Mouse (Mus musculus) v-Abl transformed pro-B cells (cell line): ENCODE data around the gene Gm29106.
"Not testable (repeated sequence)": the region's sequence is repeated elsewhere in the genome, so short reads cannot be mapped to it uniquely, and the experiment has no call there.

ENCODE experiments used
- in situ Hi-C, 2 experiments: fragments of 400-800 bp; cut with MboI; formaldehyde crosslinking; loops; one replicate each; pipeline ENCODE4 v1.15.1; 2025; ENCODE audit not compliant: unreplicated experiment in 2 of 2

The Gm29106 gene

DNA sequence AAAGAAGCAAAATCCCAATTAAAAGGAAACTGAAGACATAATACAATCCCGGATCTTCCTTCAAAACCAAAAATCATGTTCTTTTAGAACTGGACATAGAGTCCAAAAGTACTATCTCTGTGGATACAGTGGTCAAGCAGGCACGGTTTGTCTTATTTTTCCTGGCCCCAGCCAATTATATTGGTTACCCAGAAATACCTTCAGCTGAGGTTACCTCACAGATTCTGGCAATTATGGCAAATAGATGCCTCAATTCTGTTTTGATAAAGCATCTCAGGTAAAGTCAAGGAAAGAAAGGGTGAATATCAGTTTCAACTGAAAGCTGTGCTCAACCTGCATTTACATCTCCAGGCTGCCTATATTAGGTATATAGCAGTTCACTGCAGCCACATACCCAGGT, at the start of gene Gm29106:
Gm29106 (plus strand) TSS at position 301 of the 400 bp plus-strand sequence.
- in situ Hi-C loops, result not testable (repeated sequence)

DNA sequence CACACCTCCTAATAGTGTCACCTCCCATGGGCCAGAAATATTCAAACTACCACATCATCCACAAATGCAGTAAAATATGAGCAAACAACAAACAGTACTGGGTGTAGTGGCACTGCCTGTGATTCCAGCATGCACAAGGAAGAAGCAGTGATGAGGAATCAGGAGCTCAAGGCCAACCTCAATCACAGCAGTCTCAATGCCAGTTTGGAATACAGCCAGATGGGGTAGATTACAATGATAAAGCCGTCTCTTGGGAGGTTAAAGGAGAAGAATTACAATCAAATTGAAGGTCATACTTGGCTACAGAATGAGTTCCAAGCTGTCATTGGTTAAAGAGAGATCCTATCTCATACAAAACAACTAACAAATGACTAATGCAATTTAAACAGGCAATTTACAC, 52.2 kb downstream of the Gm29106 start:
- in situ Hi-C loops, result no loop called here

DNA sequence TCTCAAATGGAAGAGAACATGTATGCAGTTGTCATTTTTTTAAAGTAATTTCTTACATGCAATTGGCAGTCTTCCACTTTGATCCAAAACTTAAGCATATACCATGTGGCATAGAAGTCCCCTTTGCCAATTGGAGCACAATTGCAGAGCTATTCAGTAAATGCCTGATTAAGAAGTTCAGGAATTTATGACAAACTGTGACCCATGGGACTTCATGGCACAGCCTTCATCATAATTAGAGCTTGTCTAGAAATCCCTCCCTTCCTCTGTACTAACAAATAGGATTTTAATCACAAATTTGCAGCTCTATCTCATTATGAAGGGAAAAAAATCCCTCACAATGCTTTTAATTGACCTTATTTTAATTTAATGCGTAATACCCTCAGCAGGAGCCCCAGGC, 59.7 kb downstream of the Gm29106 start:
- in situ Hi-C loops, result no loop called here
